Mouse (Mus musculus) C2C12 (cell line): Measurements from ENCODE around the gene Capn11. TPM values are rescaled to one million over a fixed set of nuclear protein-coding genes. Genes with fewer than 3 reads are reported as not detected.
A peak's percentile ranks its signal among the peaks of the same experiment; 100 is the strongest.

Experiments
- H3K27me3 ChIP-seq: one replicate; pipeline ENCODE4 v1.6.1; 2011; ENCODE audit not compliant: control insufficient read depth, insufficient read depth, insufficient read length
- H3K36me3 ChIP-seq: one replicate; pipeline ENCODE4 v1.6.1; 2011; ENCODE audit not compliant: control insufficient read depth, insufficient read depth
- H3K4me3 ChIP-seq: one replicate; pipeline ENCODE4 v1.5.1; 2011; ENCODE audit warnings: mild to moderate bottlenecking, control low read depth; ENCODE audit not compliant: poor library complexity, insufficient read depth, severe bottlenecking
- H3K79me2 ChIP-seq: one replicate; pipeline ENCODE4 v1.6.1; 2011; ENCODE audit not compliant: control insufficient read depth, insufficient read depth
- H3K79me3 ChIP-seq: one replicate; pipeline ENCODE4 v1.6.1; 2011; ENCODE audit warnings: low read depth, control low read depth
- H3ac ChIP-seq: one replicate; pipeline ENCODE3; 2011; ENCODE audit warnings: low read depth; ENCODE audit not compliant: control insufficient read depth, insufficient read length
- CEBPB ChIP-seq: IDR thresholded peaks from one replicate; pipeline ENCODE4 v1.6.1; 2011; ENCODE audit warnings: low read depth, mild to moderate bottlenecking, control low read depth, moderate library complexity
- CTCF ChIP-seq: IDR thresholded peaks from one replicate; pipeline ENCODE4 v1.5.1; 2011; ENCODE audit not compliant: control insufficient read depth, insufficient read depth, insufficient read length
- FOSL1 ChIP-seq: IDR thresholded peaks from one replicate; pipeline ENCODE4 v1.8.0; 2011; ENCODE audit warnings: mild to moderate bottlenecking, low read length; ENCODE audit not compliant: poor library complexity, insufficient read depth, severe bottlenecking
- MAX ChIP-seq: IDR thresholded peaks from one replicate; pipeline ENCODE4 v1.6.1; 2011; ENCODE audit warnings: mild to moderate bottlenecking, control low read depth
- MYOD1 ChIP-seq: IDR thresholded peaks from one replicate; pipeline ENCODE4 v1.6.1; 2011; ENCODE audit warnings: low read depth; ENCODE audit not compliant: control insufficient read depth, insufficient read length
- MYOG ChIP-seq: IDR thresholded peaks from one replicate; pipeline ENCODE4 v1.6.1; 2011; ENCODE audit not compliant: control insufficient read depth, insufficient read length; ENCODE audit errors: extremely low read depth
- USF1 ChIP-seq: IDR thresholded peaks from one replicate; pipeline ENCODE4 v1.6.1; 2011; ENCODE audit warnings: low read depth, mild to moderate bottlenecking, control low read depth, moderate library complexity
- polyA plus RNA-seq: library from polyadenylated mRNA; unstranded; fragments of >200 nt; fragmentation: generic; extraction: Trizol; gene quantifications from one replicate; pipeline ENCODE4 v1.2.1, GENCODE M21; 2012; ENCODE audit warnings: missing spikeins

Capn11 gene
- polyA plus RNA-seq, 1 experiment: 0.04 TPM

GRCm38 (mm10) chr17:45591701-45592605 is 67.2 kb downstream of the Capn11 start:
- Histone ChIP-seq H3ac (peak overlapping the region; percentile 39), H3K27me3 (no peaks in the 10 kb centered on the region), H3K36me3 (peaks cover 48% of the 10 kb centered on the region), H3K4me3 (no peak overlapping the region), H3K79me3 (peaks cover 55% of the 10 kb centered on the region), H3K79me2 (peaks cover 75% of the 10 kb centered on the region)
- no peak for TF ChIP-seq USF1
- TF ChIP-seq MAX: no peak
- TF ChIP-seq MYOD1: no peak
- no peak for TF ChIP-seq MYOG
- no peak for TF ChIP-seq CEBPB
- TF ChIP-seq FOSL1: no peak
- TF ChIP-seq CTCF: no peak

GRCm38 (mm10) chr17:45590410-45590809 is 68.7 kb downstream of the Capn11 start:
- Histone ChIP-seq H3K79me3 (peaks cover 55% of the 10 kb centered on the region), H3K79me2 (peaks cover 75% of the 10 kb centered on the region), H3K36me3 (peaks cover 63% of the 10 kb centered on the region), H3K27me3 (no peaks in the 10 kb centered on the region), H3ac (no peak overlapping the region), H3K4me3 (no peak overlapping the region)
- TF ChIP-seq MYOD1: no peak
- no peak for TF ChIP-seq MAX
- no peak for TF ChIP-seq USF1
- TF ChIP-seq MYOG: no peak
- TF ChIP-seq CTCF: no peak

- peaks cover 63% of the 10 kb centered on the region for H3K36me3 ChIP-seq
- TF ChIP-seq FOSL1: no peak
- no peak for TF ChIP-seq CTCF
- no peak for TF ChIP-seq MYOG
- TF ChIP-seq MYOD1: no peak
- TF ChIP-seq MAX: no peak
- TF ChIP-seq USF1: no peak
- no peak for TF ChIP-seq CEBPB
Measured at GRCm38 (mm10) chr17:45589844-45590243, 69.3 kb downstream of the Capn11 start.

GRCm38 (mm10) chr17:45589236-45589635 is 69.9 kb downstream of the Capn11 start:
- H3K79me3 ChIP-seq: peaks cover 45% of the 10 kb centered on the region
- no peaks in the 10 kb centered on the region for H3K27me3 ChIP-seq
- peaks cover 63% of the 10 kb centered on the region for H3K79me2 ChIP-seq
- no peak overlapping the region for H3ac ChIP-seq
- TF ChIP-seq MYOG: no peak
- no peak for TF ChIP-seq MYOD1
- no peak for TF ChIP-seq CTCF
- no peak for TF ChIP-seq USF1
- no peak for TF ChIP-seq MAX
- peaks cover 63% of the 10 kb centered on the region for H3K36me3 ChIP-seq
- no peak overlapping the region for H3K4me3 ChIP-seq

More at GRCm38 (mm10) chr17:45589844-45590243, 69.3 kb downstream of the Capn11 start:
- Histone ChIP-seq H3K79me3 (peaks cover 51% of the 10 kb centered on the region), H3ac (no peak overlapping the region), H3K79me2 (peaks cover 69% of the 10 kb centered on the region), H3K4me3 (no peak overlapping the region), H3K27me3 (no peaks in the 10 kb centered on the region)

- H3K79me2 ChIP-seq: peaks cover 54% of the 10 kb centered on the region
- peaks cover 69% of the 10 kb centered on the region for H3K36me3 ChIP-seq
- no peak overlapping the region for H3ac ChIP-seq
- TF ChIP-seq MYOG (no peak), USF1 (no peak), MYOD1 (no peak), CTCF (no peak), CEBPB (no peak), FOSL1 (no peak), MAX (no peak)
- no peak overlapping the region for H3K4me3 ChIP-seq
- H3K27me3 ChIP-seq: no peaks in the 10 kb centered on the region
- peaks cover 36% of the 10 kb centered on the region for H3K79me3 ChIP-seq
Measured at GRCm38 (mm10) chr17:45588370-45588769, 70.8 kb downstream of the Capn11 start.

- TF ChIP-seq MYOD1 (no peak), MYOG (no peak), USF1 (no peak), CTCF (no peak), CEBPB (no peak), FOSL1 (no peak), MAX (no peak)
- Histone ChIP-seq H3K79me2 (peaks cover 35% of the 10 kb centered on the region), H3ac (no peak overlapping the region), H3K79me3 (peaks cover 18% of the 10 kb centered on the region), H3K4me3 (no peak overlapping the region), H3K27me3 (no peaks in the 10 kb centered on the region), H3K36me3 (peaks cover 68% of the 10 kb centered on the region)
Measured at GRCm38 (mm10) chr17:45586449-45586837, 72.7 kb downstream of the Capn11 start.
